Mouse (Mus musculus) hindbrain, embryonic 13.5 days (tissue): ENCODE measurements around the gene Glt28d2. TPM values are rescaled to one million over a fixed set of nuclear protein-coding genes. Genes with fewer than 3 reads are reported as not detected.
"Not testable (repeated sequence)": the region's sequence is repeated elsewhere in the genome, so short reads cannot be mapped to it uniquely, and the experiment has no call there.

Experiments
- ATAC-seq: fragments of 200-750 bp; cut with Nextera tagmentation; 2 replicates; pipeline ENCODE4 v1.8.0; 2017; ENCODE audit warnings: moderate TSS enrichment; ENCODE audit not compliant: low FRiP score
- H3K27ac ChIP-seq: fragments of 300-500 bp; sonication (generic); 2 replicates; pipeline ENCODE4 v1.5.1; 2015; ENCODE audit warnings: inconsistent platforms, mild to moderate bottlenecking, moderate library complexity
- H3K27me3 ChIP-seq: fragments of 300-500 bp; sonication (generic); 2 replicates; pipeline ENCODE4 v1.6.1; 2015; ENCODE audit warnings: mild to moderate bottlenecking, inconsistent platforms
- H3K36me3 ChIP-seq: fragments of 300-500 bp; sonication (generic); 2 replicates; pipeline ENCODE4 v1.6.1; 2015; ENCODE audit warnings: mild to moderate bottlenecking, inconsistent platforms
- H3K4me1 ChIP-seq: fragments of 300-500 bp; sonication (generic); replicated peaks from 2 replicates; pipeline ENCODE4 v1.6.1; 2015; ENCODE audit warnings: inconsistent platforms
- H3K4me2 ChIP-seq: fragments of 300-500 bp; sonication (generic); 2 replicates; pipeline ENCODE4 v1.6.1; 2015; ENCODE audit warnings: inconsistent platforms, mild to moderate bottlenecking, moderate library complexity
- H3K4me3 ChIP-seq: fragments of 300-500 bp; sonication (generic); 2 replicates; pipeline ENCODE4 v1.5.1; 2015; ENCODE audit warnings: mild to moderate bottlenecking, inconsistent platforms
- H3K9ac ChIP-seq: fragments of 300-500 bp; sonication (generic); 2 replicates; pipeline ENCODE4 v1.6.1; 2015; ENCODE audit warnings: mild to moderate bottlenecking, inconsistent platforms
- H3K9me3 ChIP-seq: fragments of 300-500 bp; sonication (generic); 2 replicates; pipeline ENCODE4 v1.6.1; 2016; ENCODE audit warnings: inconsistent platforms
- WGBS: fragments of 180-500 bp; shearing (Covaris S2); methylation state at CpG from one replicate; pipeline ENCODE4 v1.1.7; 2015; 5-methylcytosine and 5-hydroxymethylcytosine counted together
- polyA plus RNA-seq: library from polyadenylated mRNA; unstranded; fragments of >200 nt; fragmentation: Nextera tagmentation; extraction: Ambion mirVana; gene quantifications from 2 replicates; pipeline ENCODE4 v1.2.1, GENCODE M21; 2015

The Glt28d2 gene
- polyA plus RNA-seq: 0.10 and 0.23 TPM in 2 replicates

GRCm38 (mm10) chr3:85887239-85887827 is at the start of gene Glt28d2, which contains the start of gene Gm37240:
Gene Glt28d2, minus strand, starts transcription at chr3:85887516.
Gene Gm37240, minus strand, starts transcription at chr3:85887518.
- peak; percentile 90 for ATAC-seq
- peak within 1 kb of the TSS; percentile 99 for H3K4me2 ChIP-seq
- peaks cover 34% of the 10 kb centered on the region for H3K27me3 ChIP-seq
- peaks cover 19% of the 10 kb centered on the region for H3K4me1 ChIP-seq
- H3K4me3 ChIP-seq: peak within 1 kb of the TSS; percentile 56
- H3K9ac ChIP-seq: peak within 1 kb of the TSS; percentile 59
- H3K36me3 ChIP-seq: no peaks in the 10 kb centered on the region
- H3K27ac ChIP-seq: no peak within 1 kb of the TSS
- WGBS: under 1% methylated on average over 48 of the region's 48 CpGs
- no peaks in the 10 kb centered on the region for H3K9me3 ChIP-seq

- Histone ChIP-seq H3K9ac (no peak overlapping the region), H3K9me3 (no peaks in the 10 kb centered on the region), H3K4me3 (no peak overlapping the region), H3K27ac (no peak overlapping the region), H3K36me3 (no peaks in the 10 kb centered on the region), H3K27me3 (no peaks in the 10 kb centered on the region), H3K4me2 (no peak overlapping the region), H3K4me1 (no peaks in the 10 kb centered on the region)
- WGBS: 93% methylated on average over 5 of the region's 5 CpGs
- no peak for ATAC-seq
These were observed 46.3 kb upstream of the Glt28d2 start for GRCm38 (mm10) chr3:85933586-85933985.

GRCm38 (mm10) chr3:85931859-85932258 is 44.5 kb upstream of the Glt28d2 start:
- ATAC-seq: no peak
- H3K36me3 ChIP-seq: no peaks in the 10 kb centered on the region
- no peak overlapping the region for H3K9ac ChIP-seq
- 87% methylated on average over 6 of the region's 6 CpGs for WGBS
- no peak overlapping the region for H3K27ac ChIP-seq
- H3K4me1 ChIP-seq: 0 out of 2 replicates have a peak, but pooled peaks cover 3% of the 10 kb centered on the region
- no peak overlapping the region for H3K4me2 ChIP-seq
- H3K4me3 ChIP-seq: no peak overlapping the region
- H3K9me3 ChIP-seq: no peaks in the 10 kb centered on the region
- no peaks in the 10 kb centered on the region for H3K27me3 ChIP-seq

GRCm38 (mm10) chr3:85930671-85931255 is 43.4 kb upstream of the Glt28d2 start:
- ATAC-seq: no peak
- Histone ChIP-seq H3K4me3 (no peak overlapping the region), H3K9me3 (no peaks in the 10 kb centered on the region), H3K4me2 (no peak overlapping the region), H3K27ac (no peak overlapping the region), H3K27me3 (no peaks in the 10 kb centered on the region), H3K36me3 (no peaks in the 10 kb centered on the region), H3K9ac (no peak overlapping the region), H3K4me1 (0 out of 2 replicates have a peak, but pooled peaks cover 3% of the 10 kb centered on the region)
- 39% methylated on average over 11 of the region's 11 CpGs for WGBS

- Histone ChIP-seq H3K9me3 (no peaks in the 10 kb centered on the region), H3K36me3 (no peaks in the 10 kb centered on the region), H3K9ac (no peak overlapping the region), H3K27me3 (no peaks in the 10 kb centered on the region), H3K4me2 (no peak overlapping the region), H3K27ac (no peak overlapping the region), H3K4me1 (0 out of 2 replicates have a peak, but pooled peaks cover 3% of the 10 kb centered on the region), H3K4me3 (no peak overlapping the region)
- no peak for ATAC-seq
- WGBS: 88% methylated on average over 5 of the region's 5 CpGs
These were observed 42.4 kb upstream of the Glt28d2 start for GRCm38 (mm10) chr3:85929711-85930110.

GRCm38 (mm10) chr3:85928140-85928611 is 40.9 kb upstream of the Glt28d2 start:
- Histone ChIP-seq H3K4me1 (0 out of 2 replicates have a peak, but pooled peaks cover 3% of the 10 kb centered on the region), H3K9ac (no peak overlapping the region), H3K4me2 (no peak overlapping the region), H3K36me3 (no peaks in the 10 kb centered on the region), H3K27me3 (no peaks in the 10 kb centered on the region), H3K4me3 (no peak overlapping the region), H3K9me3 (no peaks in the 10 kb centered on the region), H3K27ac (no peak overlapping the region)
- peak; percentile 63; the same call in 1 of the 2 replicates for ATAC-seq
- WGBS: 69% methylated on average over 5 of the region's 5 CpGs

GRCm38 (mm10) chr3:85927296-85927695 is 40.0 kb upstream of the Glt28d2 start:
- no peak for ATAC-seq
- Histone ChIP-seq H3K27ac (no peak overlapping the region), H3K9me3 (no peaks in the 10 kb centered on the region), H3K36me3 (no peaks in the 10 kb centered on the region), H3K4me3 (no peak overlapping the region), H3K4me2 (no peak overlapping the region), H3K9ac (no peak overlapping the region), H3K4me1 (0 out of 2 replicates have a peak, but pooled peaks cover 3% of the 10 kb centered on the region), H3K27me3 (no peaks in the 10 kb centered on the region)
- 83% methylated on average over 9 of the region's 9 CpGs for WGBS

- H3K9me3 ChIP-seq: no peaks in the 10 kb centered on the region
- ATAC-seq: no peak
- 0 out of 2 replicates have a peak, but pooled peaks cover 3% of the 10 kb centered on the region for H3K4me1 ChIP-seq
- H3K4me3 ChIP-seq: no peak overlapping the region
- no peak overlapping the region for H3K9ac ChIP-seq
- 49% methylated on average over 18 of the region's 18 CpGs for WGBS
- no peaks in the 10 kb centered on the region for H3K27me3 ChIP-seq
- H3K4me2 ChIP-seq: peak overlapping the region; percentile 21; the same call in 1 of the 2 replicates
- H3K36me3 ChIP-seq: no peaks in the 10 kb centered on the region
- H3K27ac ChIP-seq: no peak overlapping the region
These were observed 36.9 kb upstream of the Glt28d2 start for GRCm38 (mm10) chr3:85923954-85924945.

GRCm38 (mm10) chr3:85923343-85923742 is 36.0 kb upstream of the Glt28d2 start:
- Histone ChIP-seq H3K4me1 (0 out of 2 replicates have a peak, but pooled peaks cover 3% of the 10 kb centered on the region), H3K36me3 (no peaks in the 10 kb centered on the region), H3K27ac (no peak overlapping the region), H3K4me2 (no peak overlapping the region), H3K9me3 (no peaks in the 10 kb centered on the region), H3K9ac (no peak overlapping the region), H3K27me3 (no peaks in the 10 kb centered on the region), H3K4me3 (no peak overlapping the region)
- ATAC-seq: no peak
- WGBS: 80% methylated on average over 8 of the region's 8 CpGs

- no peaks in the 10 kb centered on the region for H3K27me3 ChIP-seq
- no peak overlapping the region for H3K27ac ChIP-seq
- WGBS: 80% methylated on average over 3 of the region's 3 CpGs
- no peak for ATAC-seq
- H3K4me1 ChIP-seq: no peaks in the 10 kb centered on the region
- H3K9me3 ChIP-seq: no peaks in the 10 kb centered on the region
- no peak overlapping the region for H3K4me2 ChIP-seq
- no peak overlapping the region for H3K9ac ChIP-seq
- H3K4me3 ChIP-seq: no peak overlapping the region
- no peaks in the 10 kb centered on the region for H3K36me3 ChIP-seq
These were observed 35.0 kb upstream of the Glt28d2 start for GRCm38 (mm10) chr3:85922331-85922730.

GRCm38 (mm10) chr3:85920671-85921070 is 33.4 kb upstream of the Glt28d2 start:
- not testable (repeated sequence) for H3K27me3 ChIP-seq, H3K4me3 ChIP-seq, H3K36me3 ChIP-seq, H3K4me2 ChIP-seq, H3K9ac ChIP-seq, ATAC-seq, H3K4me1 ChIP-seq, H3K27ac ChIP-seq, H3K9me3 ChIP-seq
- WGBS: 94% methylated on average over 2 of the region's 2 CpGs

- Histone ChIP-seq H3K4me3 (no peak overlapping the region), H3K4me2 (no peak overlapping the region), H3K9ac (no peak overlapping the region), H3K27me3 (no peaks in the 10 kb centered on the region), H3K9me3 (no peaks in the 10 kb centered on the region), H3K4me1 (no peaks in the 10 kb centered on the region), H3K36me3 (no peaks in the 10 kb centered on the region), H3K27ac (no peak overlapping the region)
- WGBS: 16% methylated on average over 4 of the region's 4 CpGs
- no peak for ATAC-seq
These were observed 30.3 kb upstream of the Glt28d2 start for GRCm38 (mm10) chr3:85917600-85917999.
